Mouse (Mus musculus) G1E (cell line): ENCODE data around the gene Vcpkmt.

Experiments used
- CTCF ChIP-seq: IDR thresholded peaks from 2 replicates; pipeline ENCODE4 v1.5.1; 2012; ENCODE audit warnings: low read depth, low read length, inconsistent platforms, mixed read lengths
- GATA1 ChIP-seq: IDR thresholded peaks from 2 replicates; pipeline ENCODE4 v1.6.1; 2012; ENCODE audit warnings: borderline replicate concordance, low read length, inconsistent platforms, mixed read lengths
- GATA2 ChIP-seq: IDR thresholded peaks from 2 replicates; pipeline ENCODE4 v1.6.1; 2012; ENCODE audit warnings: low read depth, low read length, inconsistent platforms, borderline replicate concordance
- POLR2AphosphoS5 ChIP-seq: IDR thresholded peaks from 2 replicates; pipeline ENCODE4 v1.6.1; 2012; ENCODE audit warnings: low read depth, low read length, inconsistent platforms; ENCODE audit not compliant: insufficient replicate concordance
- TAL1 ChIP-seq: conservative IDR thresholded peaks from 2 replicates; pipeline ENCODE4 v1.6.1; 2012; ENCODE audit warnings: low read depth, low read length, inconsistent platforms, mixed read lengths

- no peak for TF ChIP-seq CTCF
- TF ChIP-seq POLR2AphosphoS5 = no peak
- no peak for TF ChIP-seq GATA1
- no peak for TF ChIP-seq TAL1
- no peak for TF ChIP-seq GATA2
These were observed 54.4 kb downstream of the Vcpkmt start for GRCm38 (mm10) chr12:69528275-69529032.
